ENCODE assay signal across 16 mouse cellular contexts in the genomic region with DNA sequence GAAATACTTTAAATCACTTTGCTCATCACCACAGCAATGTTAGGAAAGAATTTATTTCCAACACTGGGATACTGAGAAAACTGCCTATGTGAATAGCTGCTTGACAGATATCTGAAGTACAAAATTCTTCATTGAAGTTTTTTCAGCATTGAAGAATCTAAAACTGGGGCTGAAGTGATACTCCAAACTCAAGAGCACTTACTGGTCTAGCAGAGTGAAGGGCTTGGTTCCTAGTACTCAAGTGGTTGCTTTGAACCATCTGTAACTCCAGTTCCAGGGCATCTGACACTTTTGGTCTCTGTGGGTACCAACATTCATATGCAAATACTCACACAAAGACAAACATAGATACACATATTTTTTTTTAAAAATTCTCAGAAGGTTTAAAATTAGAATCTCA.
"Had no signal": no experiment of that assay in that cellular context is flagged by ENCODE, and none has a peak within 500 bp of the region (broad histone marks: within the 10 kb centered on the region; RNA-seq: fewer than 3 reads in every experiment).

No protein-coding gene starts in this region.

- H3K4me1 ChIP-seq: neural tube, embryonic 12.5 days; neural tube, embryonic 15.5 days had no signal

- H3K36me3 ChIP-seq: neural tube, embryonic 12.5 days; neural tube, embryonic 15.5 days had no signal

- H3K27ac ChIP-seq: liver, embryonic 14.5 days; neural tube, embryonic 12.5 days; neural tube, embryonic 15.5 days had no signal

- DNase-seq: kidney, adult 18-20 months; kidney, adult 9 months; kidney, postnatal 14 days; kidney, postnatal 4 days; liver, postnatal 0 days; midbrain, embryonic 14.5 days; right cerebral cortex, postnatal 25 days; thymus, adult 18-20 months; thymus, postnatal 36 days had no signal

- H3K4me2 ChIP-seq: liver, embryonic 11.5 days; midbrain, embryonic 11.5 days; neural tube, embryonic 12.5 days; neural tube, embryonic 15.5 days had no signal

- H3K9me3 ChIP-seq: neural tube, embryonic 12.5 days; neural tube, embryonic 15.5 days had no signal

- ATAC-seq: inflammation-experienced regulatory T-cells, adult 6 months; intestine, embryonic 16.5 days; liver, postnatal 0 days had no signal

- H3K27me3 ChIP-seq: neural tube, embryonic 12.5 days; neural tube, embryonic 15.5 days had no signal

- H3K9ac ChIP-seq: liver, embryonic 14.5 days; liver, postnatal 0 days; neural tube, embryonic 12.5 days; neural tube, embryonic 15.5 days had no signal

- H3K4me3 ChIP-seq: neural tube, embryonic 12.5 days; neural tube, embryonic 15.5 days had no signal
